Mouse (Mus musculus): Measurements from ENCODE around the gene U2af1l4. TPM values are rescaled to one million over a fixed set of nuclear protein-coding genes. Genes with fewer than 3 reads are reported as not detected.

U2af1l4 gene
- polyA plus RNA-seq (2014; fragmentation: Illumina TruSeq; extraction: RNeasy Lipid Tissue Mini Kit (QIAGEN cat#74804); ENCODE audit: low read depth, low replicate concordance), result 13.9 TPM

DNA sequence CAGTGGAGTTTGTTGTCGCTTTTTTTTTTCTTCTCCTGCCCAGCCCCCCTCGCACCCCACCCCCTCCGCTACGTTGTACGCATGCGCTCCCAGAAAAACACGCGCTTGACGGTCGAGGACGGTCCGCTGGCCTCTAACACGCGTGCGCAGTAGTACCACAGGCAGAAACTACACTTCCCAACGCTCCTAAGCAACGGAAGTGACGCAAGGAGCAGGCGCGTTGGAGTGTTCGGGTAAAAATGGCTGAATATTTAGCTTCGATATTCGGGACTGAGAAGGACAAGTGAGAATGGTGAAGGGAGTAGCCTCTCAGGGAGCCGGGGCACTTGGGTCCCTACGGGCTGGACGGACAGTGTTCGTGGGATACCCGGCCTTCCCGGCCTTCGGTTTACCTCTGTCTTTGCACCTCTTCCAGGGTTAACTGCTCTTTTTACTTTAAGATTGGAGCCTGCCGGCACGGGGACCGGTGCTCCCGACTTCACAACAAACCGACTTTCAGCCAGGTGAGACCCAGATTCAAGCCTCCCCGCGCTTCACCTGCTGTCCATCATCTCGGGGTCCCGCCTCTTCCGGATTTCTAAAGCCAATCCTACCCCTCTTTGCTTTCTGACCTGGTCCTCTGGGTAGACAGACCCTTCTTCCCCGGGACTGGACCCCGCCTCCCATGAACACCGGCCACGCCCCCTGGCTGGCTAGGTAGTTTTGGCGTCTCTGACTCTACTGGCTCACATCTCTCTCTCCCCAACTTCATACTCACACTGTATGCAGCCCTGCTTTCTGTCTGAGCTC is at the start of gene U2af1l4, which contains the start of the genes Gm49396 and Psenen:
Gene U2af1l4 (plus strand): TSS at position 185 of the 789 bp plus-strand sequence.
Gene Gm49396 (plus strand): TSS at position 228 of the 789 bp plus-strand sequence.
Gene Psenen (minus strand): TSS at position 511 of the 789 bp plus-strand sequence.

DNA sequence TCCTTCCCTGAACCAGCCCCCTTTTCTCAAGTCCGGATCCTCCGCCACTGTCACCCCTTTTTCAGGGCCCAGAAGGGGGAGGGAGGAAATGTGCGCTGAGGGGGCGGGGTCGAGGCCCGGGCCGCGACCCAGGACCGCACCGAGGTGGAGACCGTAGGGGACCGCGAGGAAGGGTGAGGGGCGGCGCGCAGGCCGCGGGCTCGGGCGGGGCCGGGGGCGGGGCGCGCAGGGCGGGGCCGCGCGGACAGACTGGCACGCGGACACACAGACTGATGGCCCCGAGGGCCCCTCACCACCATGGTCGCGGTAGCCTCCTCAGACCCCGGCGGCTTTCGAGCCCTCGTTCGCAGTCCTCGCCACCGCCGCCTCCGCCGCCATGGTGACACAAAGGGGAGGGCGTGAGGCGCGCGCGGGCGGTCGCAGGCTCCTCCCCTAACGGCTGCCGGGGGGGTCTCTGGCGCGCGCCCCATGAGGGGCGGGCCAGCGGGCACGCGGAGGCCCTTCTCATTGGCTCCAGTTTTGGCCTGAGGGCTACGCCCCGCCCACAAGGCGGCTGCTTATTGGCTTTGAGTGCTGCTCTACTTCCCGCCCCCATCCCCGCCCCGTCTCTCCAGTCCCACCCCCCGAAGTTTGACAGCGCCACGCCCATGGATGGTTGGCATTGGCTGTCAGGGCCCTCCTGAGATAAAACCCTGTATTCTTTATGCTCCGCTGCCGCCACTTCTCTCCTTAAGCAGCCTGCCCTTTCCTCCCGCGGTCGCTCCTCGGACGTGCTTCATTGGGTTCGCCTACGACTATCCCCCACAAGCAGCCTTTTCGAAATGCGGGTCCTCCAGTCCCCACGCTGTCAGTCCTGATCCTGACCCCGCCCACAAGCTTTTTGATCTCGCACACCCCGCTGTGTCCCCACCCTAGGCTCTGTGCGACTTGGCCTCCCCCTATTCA is 28.2 kb upstream of the U2af1l4 start, which contains the start of gene Arhgap33:
Gene Arhgap33 (minus strand): TSS at position 428 of the 945 bp plus-strand sequence.

DNA sequence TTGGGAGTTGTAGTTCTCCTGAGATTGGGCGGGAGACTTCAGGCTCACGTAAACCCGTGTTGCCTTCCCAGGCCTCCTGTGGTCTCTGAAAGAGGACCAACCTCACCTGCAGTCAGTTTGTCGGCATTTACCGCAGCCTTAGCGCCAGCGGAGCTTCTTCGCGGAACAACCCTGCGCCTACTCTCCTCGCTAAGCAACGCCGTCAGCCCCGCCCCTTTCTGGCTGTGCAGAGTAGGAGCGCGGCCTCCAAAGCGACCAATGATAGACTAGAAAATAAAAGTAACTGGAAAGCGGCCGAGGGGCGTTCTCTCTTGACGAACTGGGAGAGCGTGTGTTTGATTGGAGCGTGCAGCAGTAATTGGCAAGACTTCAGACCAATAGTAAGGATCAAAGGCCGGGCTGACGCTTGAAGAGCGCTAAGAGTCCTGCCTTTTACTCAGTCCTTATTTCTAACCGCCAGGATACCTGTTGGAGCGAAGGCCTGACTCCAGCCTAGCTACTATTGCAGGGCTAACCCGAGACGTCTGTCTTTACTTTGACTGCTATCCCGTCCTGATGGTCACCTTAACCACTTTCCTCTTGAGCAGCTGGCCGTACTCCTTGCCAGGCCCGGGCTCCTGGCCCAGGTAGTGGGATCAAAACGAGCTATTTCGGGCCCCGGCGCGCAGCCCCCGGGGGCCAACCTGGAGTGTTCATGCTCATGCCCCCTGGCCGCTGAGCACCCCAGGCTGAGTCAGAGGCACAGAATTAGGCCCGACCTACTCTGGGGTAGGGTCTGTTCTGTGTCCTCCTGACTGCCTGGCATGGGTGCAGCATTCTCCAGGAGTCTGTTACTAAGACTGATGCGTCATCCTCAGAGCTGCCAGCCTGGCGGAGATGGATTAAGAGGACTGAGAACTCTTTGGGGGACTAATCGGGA is 10.7 kb upstream of the U2af1l4 start, which contains the start of the genes Hspb6 and Proser3:
Gene Hspb6 (plus strand): TSS at position 77 of the 919 bp plus-strand sequence.
Gene Proser3 (minus strand): TSS at position 198 of the 919 bp plus-strand sequence.

GRCm38 (mm10) chr7:30559443-30559954 is 3.6 kb upstream of the U2af1l4 start, which contains the start of gene Lin37:
Gene Lin37, minus strand, starts transcription at chr7:30559838.

DNA sequence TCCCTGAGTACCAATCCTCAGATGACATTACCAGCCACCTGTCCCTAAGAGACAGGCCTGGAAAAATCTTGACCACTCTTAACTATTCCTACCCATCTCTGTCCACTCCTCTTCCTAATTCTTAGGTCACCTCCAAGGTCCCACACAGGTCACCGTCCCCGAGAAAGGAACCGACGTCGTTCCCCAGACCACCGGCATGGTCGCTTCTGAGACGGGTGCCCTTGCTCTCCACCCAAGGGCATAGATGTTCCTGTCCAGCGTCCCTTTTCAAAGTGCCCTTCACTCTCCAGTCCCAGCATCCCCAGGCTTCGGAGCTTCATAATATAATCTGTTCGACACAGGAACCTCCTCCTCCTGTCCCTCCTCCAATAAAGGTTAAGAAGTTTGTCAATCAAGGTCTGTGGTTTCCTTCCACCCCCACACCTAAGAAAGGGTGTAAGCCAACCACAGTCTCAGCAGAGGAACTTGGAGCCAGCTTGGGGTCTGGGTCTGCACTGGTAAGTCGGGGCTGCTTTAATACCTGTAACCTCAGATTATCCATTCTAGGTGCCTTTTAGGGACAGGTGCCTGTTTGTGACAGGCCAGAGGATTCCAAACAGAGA is 2.0 kb downstream of the U2af1l4 start, which contains the start of gene Igflr1:
Gene Igflr1 (plus strand): TSS at position 458 of the 602 bp plus-strand sequence.

DNA sequence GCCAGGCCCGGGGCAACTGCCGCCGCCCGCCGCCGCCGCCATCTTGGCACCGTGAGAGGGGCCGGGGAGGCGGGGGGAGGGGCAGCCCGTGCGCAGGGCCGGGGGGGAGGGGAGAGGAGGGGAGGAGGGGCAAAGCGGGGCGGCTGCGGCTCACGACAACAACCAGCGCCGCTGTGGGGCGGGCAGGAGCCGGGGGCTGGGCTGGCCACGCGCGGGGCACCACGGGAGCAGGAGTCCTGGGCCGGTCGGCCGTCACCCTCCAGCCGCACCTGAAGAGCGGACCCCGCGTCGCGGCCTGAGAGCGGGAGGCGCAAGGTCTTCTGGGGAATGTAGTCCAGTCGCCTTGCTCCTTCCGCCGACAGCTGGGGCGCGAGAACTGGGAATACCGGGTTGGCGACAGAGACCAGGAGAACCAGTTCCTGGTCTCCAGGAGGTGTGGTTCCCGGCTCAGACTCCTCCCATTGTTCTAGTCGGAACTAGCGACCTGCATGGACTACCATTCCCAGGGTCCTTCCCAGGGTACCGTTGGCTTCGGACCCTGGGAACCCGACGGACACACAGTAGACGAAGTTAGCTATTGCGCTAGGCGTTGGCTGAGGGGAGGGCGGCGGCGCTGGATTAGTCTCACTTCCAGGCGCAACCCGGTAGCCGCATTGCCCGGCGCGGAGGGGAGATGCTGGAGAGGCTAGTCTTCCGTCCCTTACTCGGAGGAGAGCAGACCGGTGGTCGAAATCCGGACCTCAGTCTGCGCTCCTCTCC is 25.8 kb downstream of the U2af1l4 start, which contains the start of gene Kmt2b:
Gene Kmt2b (minus strand): TSS at position 51 of the 759 bp plus-strand sequence.

DNA sequence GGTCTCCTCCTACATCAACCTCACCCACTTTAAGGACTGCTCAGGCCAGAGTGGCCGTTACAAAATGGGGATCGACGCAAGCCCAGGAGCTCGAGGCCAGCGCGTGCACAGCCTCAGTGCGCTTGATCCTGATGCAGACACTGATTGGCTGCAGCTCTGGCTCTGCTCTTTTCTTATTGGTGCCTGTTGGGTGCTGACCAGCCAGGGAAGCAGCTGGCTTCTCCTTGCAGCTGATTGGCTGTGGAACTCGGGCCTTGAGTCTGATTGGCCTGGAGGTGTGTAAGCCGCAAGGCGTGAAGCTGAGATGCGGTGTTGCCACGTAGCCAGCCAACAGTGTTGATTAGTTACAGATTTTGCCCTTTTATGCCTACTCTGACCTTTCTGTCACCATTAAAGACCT is 35.7 kb downstream of the U2af1l4 start, which contains the start of gene Zbtb32:
Gene Zbtb32 (minus strand): TSS at position 124 of the 400 bp plus-strand sequence.

GRCm38 (mm10) chr7:30612654-30613402 is 49.7 kb downstream of the U2af1l4 start, which contains the start of gene Upk1a:
Gene Upk1a, minus strand, starts transcription at chr7:30612847.

Other genes with a start within 250 kb of the U2af1l4 start
- gene Syne4, start 248.5 kb upstream of the U2af1l4 start, polyA plus RNA-seq (2014; fragmentation: Illumina TruSeq; extraction: RNeasy Lipid Tissue Mini Kit (QIAGEN cat#74804); ENCODE audit: low read depth, low replicate concordance), result 2.3 TPM
- gene E130208F15Rik, start 241.6 kb upstream of the U2af1l4 start, polyA plus RNA-seq (2014; fragmentation: Illumina TruSeq; extraction: RNeasy Lipid Tissue Mini Kit (QIAGEN cat#74804); ENCODE audit: low read depth, low replicate concordance), result 1.2 TPM
- gene Sdhaf1, start 239.4 kb upstream of the U2af1l4 start, polyA plus RNA-seq (2014; fragmentation: Illumina TruSeq; extraction: RNeasy Lipid Tissue Mini Kit (QIAGEN cat#74804); ENCODE audit: low read depth, low replicate concordance), result 3.0 TPM
- gene Lrfn3, start 200.5 kb upstream of the U2af1l4 start, polyA plus RNA-seq (2014; fragmentation: Illumina TruSeq; extraction: RNeasy Lipid Tissue Mini Kit (QIAGEN cat#74804); ENCODE audit: low read depth, low replicate concordance), result 1.4 TPM
- 3.2 TPM for gene Tyrobp, start 149.5 kb upstream of the U2af1l4 start, polyA plus RNA-seq (2014; fragmentation: Illumina TruSeq; extraction: RNeasy Lipid Tissue Mini Kit (QIAGEN cat#74804); ENCODE audit: low read depth, low replicate concordance)
- gene Hcst, start 143.4 kb upstream of the U2af1l4 start, polyA plus RNA-seq (2014; fragmentation: Illumina TruSeq; extraction: RNeasy Lipid Tissue Mini Kit (QIAGEN cat#74804); ENCODE audit: low read depth, low replicate concordance), result not detected
- gene Nfkbid, start 141.6 kb upstream of the U2af1l4 start, polyA plus RNA-seq (2014; fragmentation: Illumina TruSeq; extraction: RNeasy Lipid Tissue Mini Kit (QIAGEN cat#74804); ENCODE audit: low read depth, low replicate concordance), result not detected
- gene Aplp1, start 117.8 kb upstream of the U2af1l4 start, polyA plus RNA-seq (2014; fragmentation: Illumina TruSeq; extraction: RNeasy Lipid Tissue Mini Kit (QIAGEN cat#74804); ENCODE audit: low read depth, low replicate concordance), result 8.6 TPM
- not detected for gene Kirrel2, start 105.6 kb upstream of the U2af1l4 start, polyA plus RNA-seq (2014; fragmentation: Illumina TruSeq; extraction: RNeasy Lipid Tissue Mini Kit (QIAGEN cat#74804); ENCODE audit: low read depth, low replicate concordance)
- gene Nphs1, start 105.0 kb upstream of the U2af1l4 start, polyA plus RNA-seq (2014; fragmentation: Illumina TruSeq; extraction: RNeasy Lipid Tissue Mini Kit (QIAGEN cat#74804); ENCODE audit: low read depth, low replicate concordance), result not detected
- gene Prodh2, start 69.7 kb upstream of the U2af1l4 start, polyA plus RNA-seq (2014; fragmentation: Illumina TruSeq; extraction: RNeasy Lipid Tissue Mini Kit (QIAGEN cat#74804); ENCODE audit: low read depth, low replicate concordance), result not detected
- 0.23 TPM for gene Arhgap33, start 28.2 kb upstream of the U2af1l4 start, polyA plus RNA-seq (2014; fragmentation: Illumina TruSeq; extraction: RNeasy Lipid Tissue Mini Kit (QIAGEN cat#74804); ENCODE audit: low read depth, low replicate concordance)
- gene Hspb6, start 11.1 kb upstream of the U2af1l4 start, polyA plus RNA-seq (2014; fragmentation: Illumina TruSeq; extraction: RNeasy Lipid Tissue Mini Kit (QIAGEN cat#74804); ENCODE audit: low read depth, low replicate concordance), result 50.0 TPM
- 1.5 TPM for gene Proser3, start 11.0 kb upstream of the U2af1l4 start, polyA plus RNA-seq (2014; fragmentation: Illumina TruSeq; extraction: RNeasy Lipid Tissue Mini Kit (QIAGEN cat#74804); ENCODE audit: low read depth, low replicate concordance)
- 6.5 TPM for gene Lin37, start 3.5 kb upstream of the U2af1l4 start, polyA plus RNA-seq (2014; fragmentation: Illumina TruSeq; extraction: RNeasy Lipid Tissue Mini Kit (QIAGEN cat#74804); ENCODE audit: low read depth, low replicate concordance)
- 3.4 TPM for gene Gm49396, start within 50 bp of the U2af1l4 start, polyA plus RNA-seq (2014; fragmentation: Illumina TruSeq; extraction: RNeasy Lipid Tissue Mini Kit (QIAGEN cat#74804); ENCODE audit: low read depth, low replicate concordance)
- gene Psenen, start 326 bp downstream of the U2af1l4 start, polyA plus RNA-seq (2014; fragmentation: Illumina TruSeq; extraction: RNeasy Lipid Tissue Mini Kit (QIAGEN cat#74804); ENCODE audit: low read depth, low replicate concordance), result 31.7 TPM
- not detected for gene Igflr1, start 2.1 kb downstream of the U2af1l4 start, polyA plus RNA-seq (2014; fragmentation: Illumina TruSeq; extraction: RNeasy Lipid Tissue Mini Kit (QIAGEN cat#74804); ENCODE audit: low read depth, low replicate concordance)
- gene Kmt2b, start 25.4 kb downstream of the U2af1l4 start, polyA plus RNA-seq (2014; fragmentation: Illumina TruSeq; extraction: RNeasy Lipid Tissue Mini Kit (QIAGEN cat#74804); ENCODE audit: low read depth, low replicate concordance), result 5.8 TPM
- not detected for gene Zbtb32, start 35.6 kb downstream of the U2af1l4 start, polyA plus RNA-seq (2014; fragmentation: Illumina TruSeq; extraction: RNeasy Lipid Tissue Mini Kit (QIAGEN cat#74804); ENCODE audit: low read depth, low replicate concordance)
- not detected for gene Upk1a, start 49.5 kb downstream of the U2af1l4 start, polyA plus RNA-seq (2014; fragmentation: Illumina TruSeq; extraction: RNeasy Lipid Tissue Mini Kit (QIAGEN cat#74804); ENCODE audit: low read depth, low replicate concordance)
- gene Cox6b1, start 62.9 kb downstream of the U2af1l4 start, polyA plus RNA-seq (2014; fragmentation: Illumina TruSeq; extraction: RNeasy Lipid Tissue Mini Kit (QIAGEN cat#74804); ENCODE audit: low read depth, low replicate concordance), result 1,385 TPM
- gene Etv2, start 72.6 kb downstream of the U2af1l4 start, polyA plus RNA-seq (2014; fragmentation: Illumina TruSeq; extraction: RNeasy Lipid Tissue Mini Kit (QIAGEN cat#74804); ENCODE audit: low read depth, low replicate concordance), result not detected
- gene Rbm42, start 87.0 kb downstream of the U2af1l4 start, polyA plus RNA-seq (2014; fragmentation: Illumina TruSeq; extraction: RNeasy Lipid Tissue Mini Kit (QIAGEN cat#74804); ENCODE audit: low read depth, low replicate concordance), result not detected
- gene Haus5, start 101.7 kb downstream of the U2af1l4 start, polyA plus RNA-seq (2014; fragmentation: Illumina TruSeq; extraction: RNeasy Lipid Tissue Mini Kit (QIAGEN cat#74804); ENCODE audit: low read depth, low replicate concordance), result 2.0 TPM
- gene Pmis2, start 108.3 kb downstream of the U2af1l4 start, polyA plus RNA-seq (2014; fragmentation: Illumina TruSeq; extraction: RNeasy Lipid Tissue Mini Kit (QIAGEN cat#74804); ENCODE audit: low read depth, low replicate concordance), result not detected
- not detected for gene 2200002J24Rik, start 135.6 kb downstream of the U2af1l4 start, polyA plus RNA-seq (2014; fragmentation: Illumina TruSeq; extraction: RNeasy Lipid Tissue Mini Kit (QIAGEN cat#74804); ENCODE audit: low read depth, low replicate concordance)
- not detected for gene Atp4a, start 148.9 kb downstream of the U2af1l4 start, polyA plus RNA-seq (2014; fragmentation: Illumina TruSeq; extraction: RNeasy Lipid Tissue Mini Kit (QIAGEN cat#74804); ENCODE audit: low read depth, low replicate concordance)
- gene Tmem147, start 166.2 kb downstream of the U2af1l4 start, polyA plus RNA-seq (2014; fragmentation: Illumina TruSeq; extraction: RNeasy Lipid Tissue Mini Kit (QIAGEN cat#74804); ENCODE audit: low read depth, low replicate concordance), result 14.1 TPM
- not detected for gene Gapdhs, start 180.4 kb downstream of the U2af1l4 start, polyA plus RNA-seq (2014; fragmentation: Illumina TruSeq; extraction: RNeasy Lipid Tissue Mini Kit (QIAGEN cat#74804); ENCODE audit: low read depth, low replicate concordance)
- gene Sbsn, start 188.2 kb downstream of the U2af1l4 start, polyA plus RNA-seq (2014; fragmentation: Illumina TruSeq; extraction: RNeasy Lipid Tissue Mini Kit (QIAGEN cat#74804); ENCODE audit: low read depth, low replicate concordance), result 12.7 TPM
- 7.0 TPM for gene Dmkn, start 200.5 kb downstream of the U2af1l4 start, polyA plus RNA-seq (2014; fragmentation: Illumina TruSeq; extraction: RNeasy Lipid Tissue Mini Kit (QIAGEN cat#74804); ENCODE audit: low read depth, low replicate concordance)
- not detected for gene Krtdap, start 224.6 kb downstream of the U2af1l4 start, polyA plus RNA-seq (2014; fragmentation: Illumina TruSeq; extraction: RNeasy Lipid Tissue Mini Kit (QIAGEN cat#74804); ENCODE audit: low read depth, low replicate concordance)

All from adrenal gland, adult 10 weeks (tissue).